Mouse (Mus musculus): ENCODE data around the gene Sft2d1. TPM values are rescaled to one million over a fixed set of nuclear protein-coding genes. Genes with fewer than 3 reads are reported as not detected.

Gene Sft2d1
- 91.1 and 172 TPM in 2 replicates for polyA plus RNA-seq (2012; ENCODE audit: low replicate concordance)

DNA sequence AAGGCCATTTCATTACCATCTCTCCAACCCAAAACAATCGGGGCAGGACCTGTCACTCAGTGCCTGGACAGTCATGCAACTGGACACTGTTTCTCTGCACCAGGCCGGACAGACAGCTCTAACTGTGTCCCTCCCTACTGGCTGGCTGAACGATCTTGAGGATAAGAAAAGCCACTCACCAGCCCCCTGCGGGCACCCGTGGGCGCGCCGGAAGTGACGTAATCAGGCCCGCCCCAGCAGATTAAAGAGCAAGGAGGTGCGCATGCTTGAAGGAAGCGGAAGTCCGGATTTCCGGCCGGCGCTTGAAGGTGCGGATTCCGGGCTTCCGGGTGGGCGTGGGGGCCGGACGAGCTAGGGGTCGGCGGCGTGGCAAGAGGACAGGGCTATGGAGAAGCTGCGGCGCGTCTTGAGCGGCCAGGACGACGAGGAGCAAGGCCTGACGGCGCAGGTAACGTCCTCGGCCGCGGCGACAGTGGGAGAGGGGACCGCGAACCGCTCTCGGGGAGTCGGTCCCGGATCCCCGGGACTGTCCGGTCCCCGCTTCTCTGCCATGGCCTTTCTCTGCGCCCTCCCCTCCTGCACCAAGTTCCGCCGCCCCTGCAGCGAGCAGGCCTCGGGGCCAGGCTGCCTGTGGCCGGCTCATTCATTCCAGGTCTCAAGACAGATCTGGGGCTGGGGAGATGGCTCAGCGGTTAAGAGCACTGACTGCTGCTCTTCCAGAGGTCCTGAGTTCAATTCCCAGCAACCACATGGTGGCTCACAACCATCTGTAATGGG is at the start of gene Sft2d1:
Sft2d1 (plus strand) TSS at position 265 of the 777 bp plus-strand sequence.

DNA sequence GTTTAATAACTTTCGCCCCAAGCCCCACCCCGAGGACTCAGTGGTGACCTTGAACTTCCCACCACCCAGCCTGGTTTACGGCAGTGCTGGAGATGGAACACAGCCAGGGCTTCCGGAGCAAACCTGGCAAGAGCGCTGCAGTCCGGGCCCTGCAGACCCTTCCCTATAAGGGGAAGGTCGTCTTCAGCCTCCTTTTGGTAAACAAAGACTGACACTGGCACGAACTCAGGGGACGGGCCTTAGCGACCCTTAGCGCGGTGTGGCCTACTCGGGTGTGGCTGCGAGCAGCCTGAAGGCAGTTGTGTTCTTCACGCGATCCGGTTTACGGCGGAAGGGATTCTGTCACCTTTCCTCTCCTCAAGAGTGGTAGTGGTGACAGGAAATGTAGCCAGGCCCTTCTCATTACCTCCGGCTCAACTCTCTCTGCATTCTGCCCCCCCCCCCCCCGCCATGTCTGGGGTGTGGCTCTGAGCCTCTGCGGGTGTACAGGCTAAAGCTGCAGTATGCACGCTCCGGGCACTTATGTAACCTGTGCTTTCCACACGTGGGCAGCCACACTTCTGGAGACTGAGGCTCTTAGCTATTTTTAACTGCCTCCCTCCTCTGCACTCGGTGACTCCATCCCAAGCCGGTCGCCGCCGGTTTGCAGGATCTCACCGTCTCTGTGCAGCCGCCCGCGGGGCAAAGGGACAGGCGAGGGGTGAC is 27.9 kb upstream of the Sft2d1 start, which contains the start of gene Mpc1:
Mpc1 (plus strand) TSS at position 84 of the 705 bp plus-strand sequence.

DNA sequence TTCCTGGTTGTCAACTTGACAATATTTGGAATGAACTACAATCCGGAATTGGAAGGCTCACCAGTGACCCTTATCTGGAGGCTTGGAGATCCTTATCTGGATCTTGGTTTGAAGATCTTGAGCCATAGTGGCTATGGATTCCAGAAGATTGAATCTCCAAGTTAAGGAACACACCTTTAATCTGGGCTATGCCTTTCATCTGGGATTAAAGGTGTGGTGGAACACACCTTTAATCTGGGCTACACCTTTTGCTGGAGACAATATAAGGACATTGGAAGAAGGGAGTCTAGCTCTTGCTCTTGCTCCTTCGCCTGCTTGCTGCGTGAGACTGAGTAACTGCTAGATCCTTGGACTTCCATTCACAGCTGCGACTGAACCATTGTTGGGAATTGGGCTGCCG is 26.3 kb downstream of the Sft2d1 start, which contains the start of gene Prr18:
Prr18 (plus strand) TSS at position 301 of the 400 bp plus-strand sequence.

DNA sequence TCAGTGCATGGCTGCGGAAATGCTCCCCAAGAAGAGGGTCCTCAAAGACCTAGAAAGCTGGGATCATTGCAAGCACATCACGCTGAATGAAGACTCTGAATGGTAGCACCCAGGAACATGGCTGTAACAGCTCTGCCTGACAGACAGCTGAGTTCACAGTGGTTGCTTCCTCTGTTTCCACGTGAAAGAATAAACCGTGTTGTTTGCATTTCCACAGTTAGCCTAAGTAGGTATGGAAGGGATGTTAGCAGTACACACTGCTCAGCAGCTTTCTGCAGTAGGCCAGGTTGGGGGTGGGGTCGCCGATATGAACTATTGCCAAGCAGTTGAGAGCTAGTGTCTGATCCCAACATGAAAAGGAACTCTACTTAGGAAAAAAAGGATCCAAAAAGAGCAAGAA is 44.8 kb downstream of the Sft2d1 start, which contains the start of gene T2:
T2 (plus strand) TSS at position 301 of the 400 bp plus-strand sequence.

Other genes starting within 250 kb of the Sft2d1 start
- gene Gm49673, start 163.3 kb upstream of the Sft2d1 start, polyA plus RNA-seq (2012; ENCODE audit: low replicate concordance) = 0.43 TPM in 1 of 2 replicates, not detected in the other
- gene Rnaset2a, start 163.0 kb upstream of the Sft2d1 start, polyA plus RNA-seq (2012; ENCODE audit: low replicate concordance) = 81.7 and 147 TPM in 2 replicates
- gene Fgfr1op, start 145.6 kb upstream of the Sft2d1 start, polyA plus RNA-seq (2012; ENCODE audit: low replicate concordance) = 3.5 and 10.9 TPM in 2 replicates
- gene Ccr6, start 75.1 kb upstream of the Sft2d1 start, polyA plus RNA-seq (2012; ENCODE audit: low replicate concordance) = 4.8 and 20.4 TPM in 2 replicates
- gene Mpc1, start 28.2 kb upstream of the Sft2d1 start, polyA plus RNA-seq (2012; ENCODE audit: low replicate concordance) = 10.0 and 15.6 TPM in 2 replicates
- gene Prr18, start 26.4 kb downstream of the Sft2d1 start, polyA plus RNA-seq (2012; ENCODE audit: low replicate concordance) = 0.99 and 3.0 TPM in 2 replicates
- gene T2, start 44.9 kb downstream of the Sft2d1 start, polyA plus RNA-seq (2012; ENCODE audit: low replicate concordance) = not detected in 2 replicates
- not detected in 2 replicates for gene T, start 123.3 kb downstream of the Sft2d1 start, polyA plus RNA-seq (2012; ENCODE audit: low replicate concordance)
- gene Pde10a, start 214.3 kb downstream of the Sft2d1 start, polyA plus RNA-seq (2012; ENCODE audit: low replicate concordance) = 1.3 TPM in 1 of 2 replicates, not detected in the other